Mouse (Mus musculus) MEL (cell line): ENCODE measurements around the gene Lrrc7. TPM values are rescaled to one million over a fixed set of nuclear protein-coding genes. Genes with fewer than 3 reads are reported as not detected.

ENCODE experiments used
- DNase-seq: peaks from one replicate; pipeline ENCODE4 v3.0.0; 2011; ENCODE audit warnings: low read depth, low spot score
- H3K27ac ChIP-seq: 2 replicates; pipeline ENCODE4 v1.5.1; 2012; ENCODE audit warnings: low read depth, mild to moderate bottlenecking, control low read depth, low read length, moderate library complexity; ENCODE audit not compliant: control insufficient read depth
- H3K27me3 ChIP-seq, 2 experiments: fragments of 150-350 bp in 1 of 2; sonication (generic) in 1 of 2; 2 replicates each; pipeline ENCODE4 v1.6.1; 2012; ENCODE audit warnings: low read length in 2 of 2, mild to moderate bottlenecking in 2 of 2, improper control_type of control experiment in 1 of 2, moderate library complexity in 1 of 2; ENCODE audit not compliant: insufficient read depth in 2 of 2, control insufficient read depth in 1 of 2
- H3K36me3 ChIP-seq, 2 experiments: 2 replicates each; pipeline ENCODE4 v1.6.1; 2012 to 2014; ENCODE audit warnings: low read length in 2 of 2, improper control_type of control experiment in 1 of 2, inconsistent platforms in 1 of 2, mild to moderate bottlenecking in 1 of 2; ENCODE audit not compliant: insufficient read depth in 2 of 2, control insufficient read depth in 1 of 2
- H3K4me1 ChIP-seq, 2 experiments: fragments of 150-350 bp in 1 of 2; sonication (generic) in 1 of 2; 2 replicates each; pipeline ENCODE4 v1.6.1; 2012; ENCODE audit warnings: low read length in 2 of 2, improper control_type of control experiment in 1 of 2, mild to moderate bottlenecking in 1 of 2; ENCODE audit not compliant: insufficient read depth in 2 of 2, control insufficient read depth in 1 of 2
- H3K4me3 ChIP-seq, 2 experiments: fragments of 150-350 bp in 1 of 2; sonication (generic) in 1 of 2; 2 replicates each; pipeline ENCODE4 v1.5.1; 2012; ENCODE audit warnings: low read depth in 2 of 2, low read length in 2 of 2, mild to moderate bottlenecking in 2 of 2, moderate library complexity in 2 of 2, control low read depth in 1 of 2, improper control_type of control experiment in 1 of 2; ENCODE audit not compliant: control insufficient read depth in 1 of 2, insufficient read depth in 1 of 2
- H3K79me2 ChIP-seq: 2 replicates; pipeline ENCODE4 v1.6.1; 2012; ENCODE audit warnings: mild to moderate bottlenecking, low read length, moderate library complexity; ENCODE audit not compliant: control insufficient read depth, poor library complexity, insufficient read depth
- H3K9ac ChIP-seq: 2 replicates; pipeline ENCODE4 v1.6.1; 2012; ENCODE audit warnings: low read depth, mild to moderate bottlenecking, control low read depth, low read length, moderate library complexity; ENCODE audit not compliant: control insufficient read depth, poor library complexity, severe bottlenecking
- H3K9me3 ChIP-seq: fragments of 150-350 bp; sonication (generic); replicated peaks from 2 replicates; pipeline ENCODE4 v1.6.1; 2012; ENCODE audit warnings: mild to moderate bottlenecking, low read length, improper control_type of control experiment, moderate library complexity; ENCODE audit not compliant: insufficient read depth
- BHLHE40 ChIP-seq: IDR thresholded peaks from 2 replicates; pipeline ENCODE4 v1.6.1; 2012; ENCODE audit warnings: low read depth, mild to moderate bottlenecking, inconsistent platforms, low read length, improper control_type of control experiment, borderline replicate concordance
- CHD1 ChIP-seq: IDR thresholded peaks from 2 replicates; pipeline ENCODE4 v1.6.1; 2012; ENCODE audit warnings: low read depth, mild to moderate bottlenecking, inconsistent platforms, low read length, improper control_type of control experiment
- CHD2 ChIP-seq: IDR thresholded peaks from 2 replicates; pipeline ENCODE4 v1.6.1; 2011; ENCODE audit warnings: low read length, improper control_type of control experiment
- CTCF ChIP-seq, 3 experiments: IDR thresholded peaks in 2 of 3; conservative IDR thresholded peaks in 1 of 3; 2 replicates each; pipeline ENCODE4 v1.5.1; 2011 to 2012; ENCODE audit warnings: low read length in 3 of 3, low read depth in 2 of 3, mild to moderate bottlenecking in 2 of 3, improper control_type of control experiment in 1 of 3, inconsistent platforms in 1 of 3, mixed read lengths in 1 of 3, moderate library complexity in 1 of 3; ENCODE audit not compliant: control insufficient read depth in 1 of 3, insufficient read depth in 1 of 3, poor library complexity in 1 of 3, severe bottlenecking in 1 of 3
- E2F4 ChIP-seq: IDR thresholded peaks from 2 replicates; pipeline ENCODE4 v1.6.1; 2011; ENCODE audit warnings: low read depth, low read length, improper control_type of control experiment, borderline replicate concordance
- ELF1 ChIP-seq: IDR thresholded peaks from 2 replicates; pipeline ENCODE4 v1.6.1; 2014; ENCODE audit warnings: low read depth, mild to moderate bottlenecking, inconsistent platforms, low read length, improper control_type of control experiment, moderate library complexity
- EP300 ChIP-seq, 2 experiments: IDR thresholded peaks; 2 replicates each; pipeline ENCODE4 v1.6.1; 2011; ENCODE audit warnings: improper control_type of control experiment in 2 of 2, low read length in 2 of 2, low read depth in 1 of 2, mild to moderate bottlenecking in 1 of 2
- ETS1 ChIP-seq: IDR thresholded peaks from 2 replicates; pipeline ENCODE4 v1.6.1; 2012; ENCODE audit warnings: low read depth, mild to moderate bottlenecking, inconsistent platforms, low read length, improper control_type of control experiment, moderate library complexity
- GABPA ChIP-seq: IDR thresholded peaks from 2 replicates; pipeline ENCODE4 v1.6.1; 2012; ENCODE audit warnings: low read depth, mild to moderate bottlenecking, inconsistent platforms, low read length, improper control_type of control experiment, moderate library complexity
- GATA1 ChIP-seq: IDR thresholded peaks from 2 replicates; pipeline ENCODE4 v1.6.1; 2011; ENCODE audit warnings: low read depth, low read length, improper control_type of control experiment
- HCFC1 ChIP-seq: IDR thresholded peaks from 2 replicates; pipeline ENCODE4 v1.6.1; 2012; ENCODE audit warnings: low read depth, mild to moderate bottlenecking, inconsistent platforms, low read length, improper control_type of control experiment, moderate library complexity
- JUND ChIP-seq: IDR thresholded peaks from 2 replicates; pipeline ENCODE4 v1.6.1; 2011; ENCODE audit warnings: low read depth, mild to moderate bottlenecking, improper control_type of control experiment, low read length
- KAT2A ChIP-seq: conservative IDR thresholded peaks from 2 replicates; pipeline ENCODE4 v1.6.1; 2012; ENCODE audit warnings: low read depth, low read length, improper control_type of control experiment, inconsistent platforms
- MAZ ChIP-seq: IDR thresholded peaks from 2 replicates; pipeline ENCODE4 v1.6.1; 2012; ENCODE audit warnings: low read depth, mild to moderate bottlenecking, inconsistent platforms, low read length, improper control_type of control experiment
- MXI1 ChIP-seq: IDR thresholded peaks from 2 replicates; pipeline ENCODE4 v1.6.1; 2011; ENCODE audit warnings: mild to moderate bottlenecking, low read depth, low read length, improper control_type of control experiment
- MYB ChIP-seq: IDR thresholded peaks from 2 replicates; pipeline ENCODE4 v1.6.1; 2011; ENCODE audit warnings: mild to moderate bottlenecking, low read depth, low read length, improper control_type of control experiment
- NELFE ChIP-seq: IDR thresholded peaks from 2 replicates; pipeline ENCODE4 v1.6.1; 2011; ENCODE audit warnings: low read depth, low read length, improper control_type of control experiment
- POLR2A ChIP-seq, 2 experiments: IDR thresholded peaks; 2 replicates each; pipeline ENCODE4 v1.6.1; 2011 to 2012; ENCODE audit warnings: low read length in 2 of 2, mild to moderate bottlenecking in 2 of 2, control low read depth in 1 of 2, improper control_type of control experiment in 1 of 2, low read depth in 1 of 2, moderate library complexity in 1 of 2; ENCODE audit not compliant: control insufficient read depth in 1 of 2, insufficient read depth in 1 of 2, poor library complexity in 1 of 2
- POLR2AphosphoS2 ChIP-seq: IDR thresholded peaks from 2 replicates; pipeline ENCODE4 v1.6.1; 2011; ENCODE audit warnings: low read length, improper control_type of control experiment
- POLR2AphosphoS5 ChIP-seq: IDR thresholded peaks from 2 replicates; pipeline ENCODE4 v1.6.1; 2012; ENCODE audit warnings: low read depth, borderline replicate concordance, mild to moderate bottlenecking, inconsistent platforms, low read length, moderate library complexity, mixed read lengths
- RCOR1 ChIP-seq: IDR thresholded peaks from 2 replicates; pipeline ENCODE4 v1.6.1; 2012; ENCODE audit warnings: low read depth, mild to moderate bottlenecking, inconsistent platforms, low read length, improper control_type of control experiment
- SMC3 ChIP-seq: IDR thresholded peaks from 2 replicates; pipeline ENCODE4 v1.6.1; 2011; ENCODE audit warnings: low read depth, low read length, improper control_type of control experiment
- TAL1 ChIP-seq: IDR thresholded peaks from 2 replicates; pipeline ENCODE4 v1.6.1; 2012; ENCODE audit warnings: mild to moderate bottlenecking, inconsistent platforms, low read length, moderate library complexity, mixed read lengths
- TBP ChIP-seq: IDR thresholded peaks from 2 replicates; pipeline ENCODE4 v1.8.0; 2011; ENCODE audit warnings: low read depth, low read length, improper control_type of control experiment
- UBTF ChIP-seq: IDR thresholded peaks from 2 replicates; pipeline ENCODE4 v1.6.1; 2012; ENCODE audit warnings: low read depth, mild to moderate bottlenecking, inconsistent platforms, low read length, improper control_type of control experiment, moderate library complexity, borderline replicate concordance; ENCODE audit not compliant: insufficient read depth
- USF1 ChIP-seq: IDR thresholded peaks from 2 replicates; pipeline ENCODE4 v1.6.1; 2014; ENCODE audit warnings: low read depth, mild to moderate bottlenecking, inconsistent platforms, low read length, improper control_type of control experiment, moderate library complexity
- USF2 ChIP-seq, 2 experiments: IDR thresholded peaks; 2 replicates each; pipeline ENCODE4 v1.6.1; 2011 to 2012; ENCODE audit warnings: improper control_type of control experiment in 2 of 2, low read length in 2 of 2, borderline replicate concordance in 1 of 2, inconsistent platforms in 1 of 2, low read depth in 1 of 2, mild to moderate bottlenecking in 1 of 2; ENCODE audit not compliant: insufficient read depth in 1 of 2
- ZC3H11A ChIP-seq: IDR thresholded peaks from 2 replicates; pipeline ENCODE4 v1.6.1; 2012; ENCODE audit warnings: low read depth, mild to moderate bottlenecking, inconsistent platforms, low read length, improper control_type of control experiment
- ZKSCAN1 ChIP-seq: IDR thresholded peaks from 2 replicates; pipeline ENCODE4 v1.6.1; 2012; ENCODE audit warnings: low read depth, mild to moderate bottlenecking, inconsistent platforms, low read length, improper control_type of control experiment, moderate library complexity
- ZMIZ1 ChIP-seq: IDR thresholded peaks from 2 replicates; pipeline ENCODE4 v1.6.1; 2012; ENCODE audit warnings: low read depth, mild to moderate bottlenecking, inconsistent platforms, low read length, improper control_type of control experiment, moderate library complexity
- ZNF384 ChIP-seq: IDR thresholded peaks from 2 replicates; pipeline ENCODE4 v1.6.1; 2012; ENCODE audit warnings: low read depth, mild to moderate bottlenecking, inconsistent platforms, low read length, improper control_type of control experiment
- polyA plus RNA-seq, 2 experiments: library from polyadenylated mRNA; stranded (reverse) in 1 of 2; unstranded in 1 of 2; fragments of >175 nt in 1 of 2; fragments of >200 nt in 1 of 2; gene quantifications; 2 replicates each; pipeline versions ENCODE4 v1.2.1 to v1.2.4; 2012; ENCODE audit warnings: low replicate concordance in 2 of 2, low read depth in 1 of 2; ENCODE audit not compliant: insufficient read length in 2 of 2, insufficient read depth in 1 of 2, missing spikeins in 1 of 2
- total RNA-seq: library from RNA; depleted of rRNA; stranded (reverse); fragments of 300-350 nt; gene quantifications from 2 replicates; pipeline ENCODE4 v1.2.3, GENCODE M21; 2012

Lrrc7 gene
- total and polyA plus RNA-seq, 3 experiments = not detected

- Histone ChIP-seq H3K4me3 (no peak overlapping the region), H3K4me1 (no peaks in the 10 kb centered on the region)
- no peak for TF ChIP-seq SMC3
- no peak for TF ChIP-seq CHD1
- TF ChIP-seq CTCF (IDR thresholded peaks at IDR 0.05 in 2 of 3, conservative IDR thresholded peaks at IDR 0.05 in 1 of 3; ENCODE audit: control insufficient read depth in 1 of 3, insufficient read depth in 1 of 3, low read depth in 2 of 3, low read length in 3 of 3, poor library complexity in 1 of 3, severe bottlenecking in 1 of 3) = no peak
- TF ChIP-seq POLR2AphosphoS5 = no peak
- no peak for TF ChIP-seq HCFC1
- TF ChIP-seq JUND = no peak
- no peak for TF ChIP-seq ZNF384
- TF ChIP-seq, all 39 proteins: peak for 0
- Histone ChIP-seq H3K9ac (no peak overlapping the region), H3K9me3 (no peaks in the 10 kb centered on the region), H3K79me2 (no peaks in the 10 kb centered on the region), H3K36me3 (no peaks in the 10 kb centered on the region), H3K27ac (no peak overlapping the region), H3K27me3 (no peaks in the 10 kb centered on the region)
- no peak for DNase-seq
Observed at GRCm38 (mm10) chr3:158210657-158211056, 351.4 kb downstream of the Lrrc7 start.

DNA sequence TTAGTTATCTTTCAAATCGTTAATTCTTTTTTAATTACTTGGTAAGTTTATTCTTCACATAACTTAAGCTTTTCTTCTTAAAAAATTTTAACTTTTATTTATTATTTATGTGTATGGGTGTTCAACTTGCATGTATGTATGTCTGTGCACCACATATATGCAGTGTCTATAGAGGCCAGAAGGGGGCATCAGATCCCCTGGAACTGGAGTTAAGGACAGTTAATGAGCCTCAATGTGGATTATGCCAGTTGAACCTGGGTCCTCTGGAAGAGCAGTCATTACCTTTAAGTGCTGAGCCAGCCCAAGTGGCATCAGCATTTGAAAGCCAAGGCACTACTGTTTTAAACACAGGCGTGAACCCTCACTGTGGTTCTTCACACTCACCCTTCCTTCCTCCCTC, 352.0 kb downstream of the Lrrc7 start:
- H3K27ac ChIP-seq = no peak overlapping the region
- H3K4me1 ChIP-seq = no peaks in the 10 kb centered on the region
- H3K27me3 ChIP-seq = no peaks in the 10 kb centered on the region
- no peak overlapping the region for H3K4me3 ChIP-seq
- no peaks in the 10 kb centered on the region for H3K36me3 ChIP-seq
- no peak overlapping the region for H3K9ac ChIP-seq
- peak; percentile 37 for DNase-seq
- no peaks in the 10 kb centered on the region for H3K9me3 ChIP-seq
- H3K79me2 ChIP-seq = no peaks in the 10 kb centered on the region
- TF ChIP-seq EP300 (IDR thresholded peaks at IDR 0.05; ENCODE audit: low read depth in 1 of 2, low read length in 2 of 2) (no peak), GATA1 (no peak), SMC3 (peak; percentile 69), MXI1 (no peak), KAT2A (no peak), POLR2AphosphoS2 (no peak), BHLHE40 (no peak), ZC3H11A (peak; percentile 54; the same call in 1 of the 2 replicates), CHD1 (no peak), HCFC1 (no peak), E2F4 (no peak), ELF1 (no peak), ZMIZ1 (no peak), TAL1 (no peak), JUND (no peak), USF2 (IDR thresholded peaks at IDR 0.05; ENCODE audit: borderline replicate concordance in 1 of 2, insufficient read depth in 1 of 2, low read depth in 1 of 2, low read length in 2 of 2) (no peak), CTCF (IDR thresholded peaks at IDR 0.05 in 2 of 3, conservative IDR thresholded peaks at IDR 0.05 in 1 of 3; ENCODE audit: control insufficient read depth in 1 of 3, insufficient read depth in 1 of 3, low read depth in 2 of 3, low read length in 3 of 3, poor library complexity in 1 of 3, severe bottlenecking in 1 of 3) (peak; percentile 35 to 56 (median 38); a peak in 5 of 6 replicates), CHD2 (no peak), RCOR1 (no peak), UBTF (no peak), MAZ (no peak), ZNF384 (no peak), ETS1 (no peak), GABPA (no peak), USF1 (no peak), NELFE (no peak), POLR2A (IDR thresholded peaks at IDR 0.05; ENCODE audit: control insufficient read depth in 1 of 2, insufficient read depth in 1 of 2, low read depth in 1 of 2, low read length in 2 of 2, poor library complexity in 1 of 2) (no peak), MYB (no peak), TBP (no peak), ZKSCAN1 (no peak), POLR2AphosphoS5 (no peak)
